Mouse (Mus musculus) kidney, postnatal 0 days (tissue): Measurements from ENCODE around the gene Clpx. TPM values are rescaled to one million over a fixed set of nuclear protein-coding genes. Genes with fewer than 3 reads are reported as not detected.
"Not testable (repeated sequence)": the region's sequence is repeated elsewhere in the genome, so short reads cannot be mapped to it uniquely, and the experiment has no call there.

Source experiments
- ATAC-seq: fragments of 200-750 bp; cut with Nextera tagmentation; replicated peaks from 2 replicates; pipeline ENCODE4 v1.8.0; 2017; ENCODE audit warnings: low read depth, moderate number of reproducible peaks, moderate TSS enrichment, moderate library complexity; ENCODE audit not compliant: low FRiP score
- DNase-seq: peaks from one replicate; pipeline ENCODE4 v3.0.0-alpha.2; 2016; ENCODE audit warnings: low spot score
- H3K27ac ChIP-seq: fragments of 300-500 bp; sonication (generic); 2 replicates; pipeline ENCODE4 v1.5.1; 2014; ENCODE audit warnings: mild to moderate bottlenecking
- H3K27me3 ChIP-seq: fragments of 300-500 bp; sonication (generic); 2 replicates; pipeline ENCODE4 v1.6.1; 2014; ENCODE audit warnings: low read length, mixed read lengths; ENCODE audit not compliant: insufficient read depth
- H3K36me3 ChIP-seq: fragments of 300-500 bp; sonication (generic); 2 replicates; pipeline ENCODE4 v1.6.1; 2014; ENCODE audit warnings: low read length, mixed read lengths; ENCODE audit not compliant: insufficient read depth
- H3K4me1 ChIP-seq: fragments of 300-500 bp; sonication (generic); replicated peaks from 2 replicates; pipeline ENCODE4 v1.6.1; 2014; ENCODE audit warnings: antibody characterized with exemption, low read length, mixed read lengths; ENCODE audit not compliant: insufficient read depth
- H3K4me2 ChIP-seq: fragments of 300-500 bp; sonication (generic); 2 replicates; pipeline ENCODE4 v1.6.1; 2014; ENCODE audit warnings: mild to moderate bottlenecking, low read length, moderate library complexity, mixed read lengths
- H3K4me3 ChIP-seq: fragments of 300-500 bp; sonication (generic); replicated peaks from 2 replicates; pipeline ENCODE4 v1.5.1; 2014; ENCODE audit warnings: low read depth, low read length
- H3K9ac ChIP-seq: fragments of 300-500 bp; sonication (generic); 2 replicates; pipeline ENCODE4 v1.6.1; 2014; ENCODE audit warnings: low read depth, low read length
- H3K9me3 ChIP-seq: fragments of 300-500 bp; sonication (generic); replicated peaks from 2 replicates; pipeline ENCODE4 v1.6.1; 2016; ENCODE audit warnings: low read length, inconsistent platforms, mixed read lengths
- CTCF ChIP-seq: IDR thresholded peaks from 2 replicates; pipeline ENCODE4 v1.5.1; 2016; ENCODE audit warnings: antibody characterized with exemption, low read depth, mild to moderate bottlenecking, moderate library complexity
- WGBS: fragments of 180-500 bp; shearing (Covaris S2); extraction: QIAGEN DNeasy Blood & Tissue Kit; methylation state at CpG from one replicate; pipeline ENCODE4 v1.1.7; 2014; 5-methylcytosine and 5-hydroxymethylcytosine counted together
- polyA plus RNA-seq: library from polyadenylated mRNA; unstranded; fragments of >200 nt; fragmentation: Nextera tagmentation; extraction: Ambion mirVana; gene quantifications from 2 replicates; pipeline ENCODE4 v1.2.1, GENCODE M21; 2015

Gene Clpx
- polyA plus RNA-seq, 1 experiment from 2014 or later: 62.3 TPM

DNA sequence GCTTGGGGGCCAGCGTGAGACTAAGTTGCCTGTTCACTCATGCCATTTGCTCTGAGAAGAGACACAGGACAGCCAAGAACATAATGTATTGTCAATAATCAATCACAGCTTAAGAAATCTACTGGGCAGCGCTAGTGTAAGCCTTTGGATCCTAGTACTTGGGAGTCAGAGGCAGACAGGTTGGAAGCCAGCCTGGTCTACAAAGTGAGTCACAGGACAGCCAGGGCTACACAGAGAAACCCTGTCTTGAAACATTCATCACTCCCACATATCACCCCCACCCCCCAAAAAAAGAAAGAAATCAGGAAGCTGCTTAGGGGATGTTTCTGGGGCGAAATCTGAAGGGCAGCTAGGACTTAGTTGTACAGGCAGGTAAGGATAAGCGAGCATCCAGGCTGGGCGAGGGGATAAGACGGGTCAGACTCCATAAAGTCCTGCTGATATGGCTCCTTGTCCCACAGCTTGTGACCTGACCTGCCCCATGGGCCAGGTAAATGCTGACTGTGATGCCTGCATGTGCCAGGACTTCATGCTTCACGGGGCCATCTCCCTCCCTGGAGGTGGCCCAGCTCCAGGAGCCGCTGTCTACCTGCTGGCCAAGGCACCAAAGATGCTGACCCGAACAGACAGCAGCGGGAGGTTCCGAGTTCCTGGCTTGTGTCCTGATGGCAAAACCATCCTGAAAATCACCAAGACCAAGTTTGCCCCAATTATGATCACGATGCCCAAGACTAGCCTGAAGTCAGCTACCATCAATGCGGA, 20.8 kb upstream of the Clpx start:
- DNase-seq (no peak), ATAC-seq (no peak)
- no peak overlapping the region for H3K27ac ChIP-seq
- no peak overlapping the region for H3K9ac ChIP-seq
- H3K4me2 ChIP-seq: no peak overlapping the region
- TF ChIP-seq CTCF: no peak
- no peak overlapping the region for H3K4me3 ChIP-seq
- 92% methylated on average over 13 of the region's 13 CpGs for WGBS
- H3K36me3 ChIP-seq: no peaks in the 10 kb centered on the region
- H3K27me3 ChIP-seq: no peaks in the 10 kb centered on the region; the same call in 1 of the 2 replicates
- no peaks in the 10 kb centered on the region for H3K9me3 ChIP-seq
- H3K4me1 ChIP-seq: no peaks in the 10 kb centered on the region

DNA sequence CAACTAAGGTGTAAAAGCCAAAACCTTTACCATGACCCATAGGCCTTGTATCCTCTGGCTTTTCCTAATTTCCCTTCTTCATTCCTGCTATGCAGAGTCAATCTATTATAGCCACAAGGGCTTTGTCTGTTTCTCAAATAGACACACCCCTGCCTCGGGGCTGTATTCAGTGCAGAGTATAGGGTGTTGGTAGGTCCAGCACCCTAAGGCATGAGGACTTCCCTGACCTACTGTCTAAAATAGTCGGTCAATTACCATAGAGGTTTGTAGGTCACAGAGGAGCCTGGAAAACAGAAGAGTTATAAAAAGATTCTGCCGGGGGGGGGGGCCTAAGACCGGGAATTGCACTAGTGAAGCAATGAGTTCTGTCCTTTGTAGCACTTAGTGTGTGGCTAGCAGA, 20.2 kb upstream of the Clpx start:
- no peaks in the 10 kb centered on the region for H3K4me1 ChIP-seq

DNA sequence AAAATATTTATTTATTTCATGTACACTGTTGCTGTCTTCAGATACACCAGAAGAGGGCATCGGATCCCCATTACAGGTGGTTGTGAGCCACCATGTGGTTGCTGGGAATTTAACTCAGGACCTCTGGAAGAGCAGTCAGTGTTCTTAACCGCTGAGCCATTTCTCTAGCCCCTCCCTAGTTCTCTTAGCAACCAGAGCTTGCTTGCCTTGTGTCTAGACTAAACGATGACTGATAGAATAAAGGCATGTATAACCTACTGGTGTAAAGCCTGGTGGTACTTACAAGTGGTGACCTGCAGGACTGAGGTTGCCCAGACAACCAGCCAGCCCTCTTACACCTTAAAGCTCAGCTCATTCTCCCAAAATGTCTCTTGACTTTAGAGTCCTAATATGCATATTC, 19.2 kb upstream of the Clpx start:
- not testable (repeated sequence) for H3K4me3 ChIP-seq, H3K36me3 ChIP-seq, H3K9ac ChIP-seq, ATAC-seq, H3K27ac ChIP-seq, H3K27me3 ChIP-seq, H3K4me2 ChIP-seq, H3K9me3 ChIP-seq, H3K4me1 ChIP-seq, DNase-seq
- 79% methylated on average over 3 of the region's 3 CpGs for WGBS
- TF ChIP-seq CTCF: 0 out of 2 replicates have a peak, but pooled peaks have one; percentile 22

More for the DNA sequence above, 20.2 kb upstream of the Clpx start:
- ATAC-seq: no peak
- no peak overlapping the region for H3K4me3 ChIP-seq
- 74% methylated on average over 4 of the region's 4 CpGs for WGBS
- H3K9me3 ChIP-seq: no peaks in the 10 kb centered on the region
- no peaks in the 10 kb centered on the region for H3K36me3 ChIP-seq
- H3K4me2 ChIP-seq: no peak overlapping the region
- H3K9ac ChIP-seq: no peak overlapping the region
- H3K27ac ChIP-seq: no peak overlapping the region
- TF ChIP-seq CTCF: no peak
- no peaks in the 10 kb centered on the region; the same call in 1 of the 2 replicates for H3K27me3 ChIP-seq
- no peak for DNase-seq

DNA sequence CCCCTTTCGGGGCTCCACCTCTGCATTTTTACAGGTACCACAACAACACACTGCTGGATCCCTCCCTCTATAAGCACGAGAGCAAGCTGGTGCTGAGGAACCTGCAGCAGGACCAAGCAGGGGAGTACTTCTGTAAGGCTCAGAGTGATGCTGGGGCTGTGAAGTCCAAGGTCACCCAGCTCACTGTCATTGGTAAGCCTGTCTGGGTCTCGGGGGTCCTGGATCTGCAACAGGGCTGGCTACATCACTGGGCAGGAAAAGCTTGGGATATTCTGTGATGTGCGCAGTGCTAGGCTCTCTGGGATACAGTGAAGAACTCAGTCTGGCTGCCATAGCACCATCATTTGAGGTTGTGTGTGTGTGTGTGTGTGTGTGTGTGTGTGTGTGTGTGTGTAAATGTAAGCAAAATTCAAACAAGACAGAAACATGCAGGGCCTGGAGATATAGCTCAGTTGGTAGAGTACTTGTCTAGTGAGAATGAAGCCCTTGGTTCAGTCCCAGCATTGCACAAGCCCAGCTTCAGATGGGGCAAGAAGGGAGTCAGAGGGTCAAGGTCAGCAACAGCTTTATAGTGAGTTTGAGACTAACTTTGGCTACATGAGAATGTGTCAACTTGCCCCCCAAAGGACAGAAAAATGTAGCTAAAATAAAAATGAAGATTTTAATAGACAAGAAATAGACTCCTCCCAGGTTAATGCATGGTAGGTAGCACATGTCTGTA, 18.1 kb upstream of the Clpx start:
- no peak overlapping the region for H3K4me3 ChIP-seq
- no peak overlapping the region for H3K9ac ChIP-seq
- no peaks in the 10 kb centered on the region for H3K27me3 ChIP-seq
- no peak overlapping the region for H3K4me2 ChIP-seq
- DNase-seq (no peak), ATAC-seq (no peak)
- no peaks in the 10 kb centered on the region for H3K4me1 ChIP-seq
- no peaks in the 10 kb centered on the region for H3K36me3 ChIP-seq
- TF ChIP-seq CTCF: no peak
- 82% methylated on average over 4 of the region's 4 CpGs for WGBS
- H3K27ac ChIP-seq: no peak overlapping the region
- H3K9me3 ChIP-seq: no peaks in the 10 kb centered on the region

DNA sequence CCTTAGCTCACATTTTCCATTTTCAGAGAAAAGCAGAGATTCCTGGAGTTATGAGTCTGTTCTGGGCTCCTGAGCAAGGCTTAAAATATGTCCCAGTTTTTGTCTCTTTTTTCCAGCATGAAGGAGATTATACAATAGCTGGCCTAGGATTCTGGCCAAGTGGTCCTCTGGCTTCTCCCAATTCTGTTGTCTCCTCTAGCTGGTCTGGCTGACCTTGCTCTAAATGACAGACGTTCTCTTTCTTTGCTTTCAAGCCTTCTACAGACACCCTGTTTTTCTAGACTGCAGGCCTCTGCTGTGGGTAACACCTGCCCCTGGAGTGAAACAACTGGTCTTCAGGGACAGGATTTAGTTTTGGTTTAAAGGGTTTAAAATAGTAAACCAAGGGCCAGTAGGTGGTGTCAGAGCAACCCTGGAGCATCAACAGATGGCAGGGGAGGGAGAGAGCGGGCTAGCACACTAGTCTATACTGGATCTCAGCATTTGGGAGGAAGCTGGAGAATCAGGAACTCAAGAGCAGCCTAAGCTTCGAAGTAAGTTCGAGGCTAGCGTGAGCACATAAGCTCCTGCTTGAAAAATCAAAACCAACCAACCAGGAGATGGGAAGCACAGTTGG, 12.4 kb upstream of the Clpx start:
- DNase-seq: no peak

DNA sequence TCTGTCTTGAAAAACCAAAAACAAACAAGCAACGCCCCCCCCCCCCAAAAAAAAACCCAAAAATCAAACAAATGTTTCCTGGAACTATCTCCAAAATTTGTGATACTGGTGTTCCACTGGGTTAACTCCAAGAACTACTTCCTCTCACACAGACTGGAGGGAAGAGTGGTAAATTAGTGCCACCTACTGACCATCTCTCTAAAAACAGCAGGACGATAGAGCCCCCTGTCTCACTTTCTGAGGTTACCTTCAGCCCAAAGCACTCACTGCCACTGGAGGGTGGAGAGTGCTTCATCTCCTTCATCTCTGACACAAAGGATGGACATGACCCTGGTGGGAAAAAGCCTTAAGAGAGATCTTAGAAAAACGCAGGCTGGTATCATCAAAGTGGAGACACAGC, 10.8 kb upstream of the Clpx start:
- TF ChIP-seq CTCF: peak; percentile 83
- no peak overlapping the region for H3K4me2 ChIP-seq
- H3K36me3 ChIP-seq: no peaks in the 10 kb centered on the region
- DNase-seq (peak; percentile 90), ATAC-seq (no peak)
- no peak overlapping the region for H3K27ac ChIP-seq
- no peak overlapping the region for H3K9ac ChIP-seq
- H3K4me3 ChIP-seq: no peak overlapping the region
- no peaks in the 10 kb centered on the region for H3K27me3 ChIP-seq
- 4% methylated on average over 3 of the region's 3 CpGs for WGBS
- H3K4me1 ChIP-seq: no peaks in the 10 kb centered on the region
- H3K9me3 ChIP-seq: no peaks in the 10 kb centered on the region

More for the DNA sequence above, 12.4 kb upstream of the Clpx start:
- Histone ChIP-seq H3K9ac (no peak overlapping the region), H3K4me2 (no peak overlapping the region), H3K27ac (no peak overlapping the region), H3K4me3 (no peak overlapping the region), H3K36me3 (no peaks in the 10 kb centered on the region), H3K4me1 (no peaks in the 10 kb centered on the region), H3K9me3 (no peaks in the 10 kb centered on the region), H3K27me3 (no peaks in the 10 kb centered on the region)
- ATAC-seq: no peak
- peak; percentile 5; the same call in 1 of the 2 replicates for TF ChIP-seq CTCF
- WGBS: 74% methylated on average over 5 of the region's 5 CpGs

DNA sequence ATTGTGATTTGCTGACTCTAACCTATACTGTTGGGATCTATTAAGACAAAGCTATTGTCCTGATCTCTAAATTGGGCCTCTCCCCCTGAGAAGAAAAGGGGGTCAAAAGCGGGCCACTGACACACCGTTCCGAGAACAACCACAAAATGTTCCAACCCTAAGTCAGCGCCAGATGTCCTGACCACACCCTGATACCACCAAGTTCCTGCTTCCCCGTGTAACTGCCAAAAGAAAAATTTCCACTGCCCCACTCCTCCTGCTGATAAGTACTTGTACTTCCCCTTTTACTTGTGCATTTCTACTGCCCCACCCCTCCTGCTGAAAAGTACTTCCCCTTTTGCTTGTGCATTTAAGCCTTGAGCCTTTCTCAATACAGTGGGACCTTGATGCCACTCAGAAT, 5.8 kb upstream of the Clpx start:
- not testable (repeated sequence) for H3K27ac ChIP-seq, H3K27me3 ChIP-seq, H3K4me2 ChIP-seq, H3K4me3 ChIP-seq, H3K9ac ChIP-seq, H3K36me3 ChIP-seq, H3K9me3 ChIP-seq, DNase-seq, ATAC-seq, H3K4me1 ChIP-seq
- 69% methylated on average over 5 of the region's 5 CpGs for WGBS
